Mouse (Mus musculus) E14TG2a.4 (cell line): ENCODE measurements around the gene Gm21119.
"Not testable (repeated sequence)": the region's sequence is repeated elsewhere in the genome, so short reads cannot be mapped to it uniquely, and the experiment has no call there.

ENCODE experiments used
- H3K27me3 ChIP-seq: 2 replicates; pipeline ENCODE4 v1.6.1; 2014; ENCODE audit warnings: low read length, control low read depth; ENCODE audit not compliant: insufficient read depth
- H3K36me3 ChIP-seq: 2 replicates; pipeline ENCODE4 v1.6.1; 2014; ENCODE audit warnings: low read length, control low read depth; ENCODE audit not compliant: insufficient read depth
- H3K4me1 ChIP-seq: replicated peaks from 2 replicates; pipeline ENCODE4 v1.6.1; 2014; ENCODE audit warnings: low read depth, low read length, control low read depth
- H3K4me3 ChIP-seq: replicated peaks from 2 replicates; pipeline ENCODE4 v1.5.1; 2014; ENCODE audit warnings: mild to moderate bottlenecking, low read length
- H3K9me3 ChIP-seq: 2 replicates; pipeline ENCODE4 v1.6.1; 2014; ENCODE audit warnings: low read length, control low read depth

Gm21119 gene

DNA sequence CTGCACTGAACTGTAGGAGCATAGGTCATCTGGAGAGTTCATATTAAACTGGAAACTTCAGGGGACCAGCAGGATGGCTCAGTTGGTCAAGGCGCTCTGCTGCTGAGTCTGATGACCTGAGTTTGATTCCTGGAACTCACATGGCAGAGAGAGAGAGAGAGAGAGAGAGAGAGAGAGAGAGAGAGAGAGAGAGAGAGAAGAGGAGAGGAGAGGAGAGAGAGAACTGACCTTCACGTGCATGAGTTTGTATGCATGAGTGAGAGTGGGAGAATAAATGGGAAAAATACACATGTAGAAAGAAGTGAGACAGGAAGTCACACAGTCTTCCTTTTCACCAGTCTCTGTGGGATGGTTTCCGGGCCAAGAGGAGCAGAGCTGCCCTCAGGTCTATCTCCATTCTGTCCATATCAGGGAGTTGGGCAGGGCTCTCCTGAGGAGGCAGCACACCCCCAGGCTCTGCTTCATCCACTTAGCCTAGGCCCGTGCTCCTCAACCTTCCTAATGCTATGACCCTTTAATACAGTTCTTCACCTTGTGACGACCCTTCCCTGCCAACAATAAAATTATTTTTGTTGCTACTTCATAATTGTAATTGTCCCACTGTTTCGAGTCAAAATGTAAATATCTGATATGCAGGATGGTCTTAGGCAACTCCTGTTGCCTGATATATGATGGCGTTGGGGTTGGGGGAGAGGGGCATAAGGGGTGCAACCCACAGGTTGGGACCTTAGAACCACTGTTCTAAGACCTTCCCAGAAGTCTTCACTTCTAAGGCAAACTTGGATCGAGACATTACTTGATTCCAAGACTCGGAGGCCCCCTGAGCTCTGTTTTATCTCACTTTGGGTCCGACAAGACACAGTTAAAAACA is 16.2 kb upstream of the Gm21119 start:
- H3K27me3 ChIP-seq, H3K4me1 ChIP-seq, H3K4me3 ChIP-seq, H3K36me3 ChIP-seq, H3K9me3 ChIP-seq: not testable (repeated sequence)

DNA sequence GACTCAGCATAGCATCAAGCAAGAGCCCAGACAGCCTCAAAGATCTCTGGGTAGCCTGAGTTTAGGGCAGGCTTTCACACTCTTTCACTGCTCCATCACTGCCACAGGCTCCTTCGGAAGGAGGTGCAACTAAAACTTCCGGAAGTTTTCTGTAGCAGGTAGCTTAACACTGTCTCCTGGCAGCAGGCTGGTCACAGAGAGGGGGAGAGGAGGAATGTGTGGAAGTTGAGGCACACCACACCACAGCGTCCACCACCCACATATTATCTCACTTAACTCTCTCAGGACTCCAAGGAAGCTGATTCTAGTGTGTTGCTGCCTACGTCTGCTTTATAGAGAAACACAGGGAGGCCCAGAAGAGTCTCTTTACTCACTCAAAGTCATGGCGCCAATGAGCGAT is 15.4 kb upstream of the Gm21119 start:
- not testable (repeated sequence) for H3K36me3 ChIP-seq, H3K4me3 ChIP-seq, H3K4me1 ChIP-seq, H3K27me3 ChIP-seq, H3K9me3 ChIP-seq

DNA sequence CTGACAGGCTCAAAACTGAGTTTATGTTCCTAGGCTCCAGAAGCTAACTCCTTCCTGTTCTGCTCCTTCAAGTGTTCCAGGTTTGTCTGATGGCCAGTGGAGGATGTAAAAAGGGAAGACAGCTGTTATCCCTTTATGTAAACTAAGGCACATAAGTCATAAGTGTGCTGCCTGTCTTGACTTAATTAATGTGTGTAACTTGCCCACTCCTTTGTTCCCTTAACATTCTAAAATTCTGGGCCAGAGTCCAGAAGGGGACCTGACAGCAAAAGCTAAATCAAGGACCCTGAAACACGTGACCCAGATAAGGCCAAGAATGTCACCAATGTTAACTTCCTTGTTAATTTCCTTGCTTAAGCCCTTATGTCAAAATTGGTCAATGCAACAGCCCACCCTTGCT is 3.9 kb upstream of the Gm21119 start:
- H3K4me1 ChIP-seq, H3K36me3 ChIP-seq: not testable (repeated sequence)

DNA sequence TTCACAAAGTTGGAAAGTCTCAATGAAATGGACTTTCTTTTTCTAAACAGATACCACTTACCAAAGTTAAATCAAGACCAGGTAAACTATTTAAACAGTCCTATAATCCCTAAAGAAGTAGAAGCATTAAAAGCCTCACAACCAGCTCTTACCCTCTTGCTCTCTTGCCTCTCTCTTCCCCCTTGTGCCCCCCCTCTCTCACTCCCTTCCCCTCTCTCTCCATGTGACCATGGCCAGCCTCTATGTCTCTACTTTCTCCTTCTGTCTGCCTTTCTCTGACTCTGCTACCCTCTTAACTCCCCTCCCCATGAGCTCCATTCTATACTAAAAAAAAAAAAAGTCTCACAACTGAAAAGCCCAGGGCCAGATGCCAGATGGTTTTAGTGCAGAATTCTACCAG is 2.0 kb upstream of the Gm21119 start:
- not testable (repeated sequence) for H3K9me3 ChIP-seq, H3K4me3 ChIP-seq, H3K36me3 ChIP-seq, H3K4me1 ChIP-seq, H3K27me3 ChIP-seq

More for the DNA sequence above, 3.9 kb upstream of the Gm21119 start:
- H3K27me3 ChIP-seq, H3K9me3 ChIP-seq, H3K4me3 ChIP-seq: not testable (repeated sequence)

DNA sequence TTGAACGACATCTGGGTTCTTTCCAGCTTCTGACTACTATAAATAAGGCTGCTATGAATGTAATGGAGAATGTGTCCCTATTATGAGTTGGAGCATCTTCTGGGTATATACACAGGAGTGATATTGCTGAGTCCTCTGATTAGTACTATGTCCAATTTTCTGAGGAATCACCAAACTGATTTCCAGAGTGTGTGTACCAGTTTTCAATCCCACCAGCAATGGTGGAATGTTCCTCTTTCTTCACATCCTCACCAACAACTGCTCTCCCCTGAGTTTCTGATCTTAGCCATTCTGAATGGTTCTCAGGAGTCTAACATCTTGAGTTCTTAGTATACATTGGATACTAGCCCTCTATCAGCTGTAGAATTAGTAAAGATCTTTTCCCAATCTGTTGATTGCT is 16.0 kb downstream of the Gm21119 start:
- H3K4me3 ChIP-seq, H3K9me3 ChIP-seq, H3K27me3 ChIP-seq, H3K4me1 ChIP-seq, H3K36me3 ChIP-seq: not testable (repeated sequence)

DNA sequence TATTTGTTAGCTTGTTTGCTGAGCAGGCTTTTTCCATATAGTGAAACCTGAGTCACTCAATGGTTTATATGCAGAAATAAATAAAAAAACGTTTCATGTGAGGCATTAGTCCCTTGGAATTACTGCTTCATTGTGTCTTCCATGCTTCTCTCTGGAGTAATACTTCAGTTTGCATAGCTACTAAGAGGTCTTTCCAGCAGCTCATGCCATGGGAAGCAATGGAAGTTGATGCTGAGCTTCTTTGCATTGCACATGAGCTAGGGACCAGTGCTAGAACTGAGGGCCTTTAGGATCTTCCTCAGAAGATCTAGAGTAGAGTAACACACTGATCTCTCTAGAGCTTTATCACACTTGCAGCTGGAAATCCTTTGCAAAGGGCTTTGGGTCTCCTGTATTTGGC is 23.2 kb downstream of the Gm21119 start:
- not testable (repeated sequence) for H3K27me3 ChIP-seq, H3K9me3 ChIP-seq, H3K36me3 ChIP-seq, H3K4me3 ChIP-seq, H3K4me1 ChIP-seq

DNA sequence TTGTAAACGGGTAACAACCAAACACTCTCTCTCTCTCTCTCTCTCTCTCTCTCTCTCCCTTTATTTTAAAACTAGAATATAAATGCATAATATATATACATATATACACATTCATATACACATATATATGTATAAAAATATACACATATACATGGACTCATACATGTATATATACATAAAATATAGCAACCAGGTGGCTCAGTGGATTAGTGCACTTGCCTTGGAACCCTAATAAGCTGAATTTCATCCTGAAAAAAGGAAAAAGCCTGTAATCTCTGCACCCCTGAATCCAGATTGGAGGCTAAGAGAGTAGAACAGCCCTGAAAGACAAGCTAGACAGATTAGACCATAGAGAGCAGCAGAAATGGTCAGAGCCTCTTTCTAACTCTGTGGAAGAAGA is 28.8 kb downstream of the Gm21119 start:
- H3K36me3 ChIP-seq, H3K4me1 ChIP-seq: not testable (repeated sequence)

DNA sequence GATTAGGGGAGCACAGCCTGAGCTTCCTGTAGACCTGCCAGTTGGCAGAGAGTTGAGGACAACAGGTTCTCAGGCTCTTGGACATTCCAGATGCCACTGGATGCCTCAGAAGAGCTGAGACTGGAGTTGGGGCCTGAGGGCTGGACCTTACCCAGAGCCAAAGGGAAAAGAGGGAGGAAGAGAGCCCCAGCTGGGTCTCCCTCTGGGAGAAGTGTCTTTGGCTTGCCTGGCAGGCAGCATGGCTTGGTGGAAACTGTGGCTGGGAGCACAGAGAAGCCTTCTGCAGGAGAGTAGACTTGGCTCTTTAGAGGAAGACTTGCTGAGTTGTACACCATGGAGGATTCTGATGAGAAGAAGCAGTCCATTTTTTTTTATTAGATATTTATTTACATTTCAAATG is 38.3 kb downstream of the Gm21119 start:
- not testable (repeated sequence) for H3K9me3 ChIP-seq, H3K27me3 ChIP-seq, H3K4me1 ChIP-seq, H3K4me3 ChIP-seq, H3K36me3 ChIP-seq

More for the DNA sequence above, 28.8 kb downstream of the Gm21119 start:
- H3K9me3 ChIP-seq, H3K4me3 ChIP-seq, H3K27me3 ChIP-seq: not testable (repeated sequence)

DNA sequence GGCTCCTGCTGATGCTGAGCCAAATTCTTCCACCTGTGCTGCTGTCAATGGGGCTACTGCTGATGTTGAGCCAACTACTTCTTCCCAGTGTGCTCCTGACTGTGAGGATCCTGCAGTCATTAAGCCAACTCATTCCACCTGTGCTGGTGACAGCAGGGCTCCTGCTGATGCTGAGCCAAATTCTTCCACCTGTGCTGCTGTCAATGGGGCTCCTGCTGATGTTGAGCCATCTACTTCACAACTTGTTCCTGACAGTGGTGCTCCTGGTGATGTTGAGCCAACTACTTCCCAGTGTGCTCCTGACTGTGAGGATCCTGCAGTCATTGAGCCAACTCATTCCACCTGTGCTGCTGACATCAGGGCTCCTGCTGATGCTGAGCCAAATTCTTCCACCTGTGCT is 63.7 kb downstream of the Gm21119 start:
- not testable (repeated sequence) for H3K4me3 ChIP-seq, H3K27me3 ChIP-seq, H3K36me3 ChIP-seq, H3K4me1 ChIP-seq, H3K9me3 ChIP-seq
